Mouse (Mus musculus): ENCODE measurements around the gene Srrm3. TPM values are rescaled to one million over a fixed set of nuclear protein-coding genes. Genes with fewer than 3 reads are reported as not detected.

Gene Srrm3
- total RNA-seq, 2 experiments from 2014 or later = 0.08 to 0.12 TPM

DNA sequence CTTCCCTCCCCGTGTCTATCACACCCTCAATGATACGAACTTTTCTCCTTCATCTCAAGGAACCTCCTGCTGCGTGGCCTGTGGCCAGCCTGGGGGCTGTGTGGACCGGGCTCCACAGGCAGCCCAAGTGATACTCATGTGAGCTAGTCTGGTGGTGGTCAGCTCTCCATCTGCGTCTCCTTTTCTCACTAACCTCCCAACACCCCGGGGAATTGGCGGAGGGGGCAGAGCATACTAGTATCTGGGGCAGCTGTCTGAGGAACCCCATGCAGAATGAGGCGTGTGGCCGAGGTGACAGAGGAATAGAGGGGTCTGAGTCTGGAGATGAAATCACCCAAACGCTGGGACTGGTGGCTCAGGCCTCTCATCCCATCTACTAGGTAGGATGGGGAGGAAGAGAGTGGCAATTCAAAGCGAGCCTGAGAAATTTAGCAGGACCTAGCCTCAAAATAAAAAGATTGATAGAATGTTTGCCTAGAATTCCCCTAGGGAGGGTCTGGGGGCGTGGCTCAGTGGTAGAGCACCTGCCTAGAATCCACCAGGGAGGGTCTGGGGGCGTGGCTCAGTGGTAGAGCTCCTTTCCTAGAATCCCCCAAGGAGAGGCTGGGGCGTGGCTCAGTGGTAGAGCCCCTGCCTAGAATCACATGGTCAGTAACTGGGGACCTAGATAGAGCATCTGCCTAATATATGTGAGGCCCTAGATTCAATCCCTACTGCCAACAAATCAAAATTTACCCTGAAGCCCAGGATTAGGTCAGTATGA is 63.2 kb downstream of the Srrm3 start:
- no peak for DNase-seq (ENCODE audit: low spot score in 2 of 2)

DNA sequence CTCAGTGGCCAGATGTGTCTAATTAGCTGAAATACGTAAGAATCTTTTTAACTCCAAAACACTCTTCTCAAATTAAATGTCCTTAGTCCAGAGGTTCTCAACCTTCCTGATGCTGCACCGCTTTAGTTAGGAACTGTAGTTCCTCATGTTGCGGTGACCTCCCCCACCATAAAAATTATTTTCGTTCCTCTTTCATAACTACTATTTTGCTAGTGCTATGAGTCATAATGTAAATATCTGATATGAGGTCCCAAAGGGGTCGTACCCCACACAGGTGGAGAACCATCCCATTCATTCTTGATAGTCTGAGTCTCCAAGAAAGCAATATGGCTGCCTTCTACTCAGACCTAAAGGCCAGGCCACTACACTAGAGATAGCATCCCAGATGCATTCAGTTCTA is 63.8 kb downstream of the Srrm3 start:
- DNase-seq (ENCODE audit: low spot score in 2 of 2) = no peak

DNA sequence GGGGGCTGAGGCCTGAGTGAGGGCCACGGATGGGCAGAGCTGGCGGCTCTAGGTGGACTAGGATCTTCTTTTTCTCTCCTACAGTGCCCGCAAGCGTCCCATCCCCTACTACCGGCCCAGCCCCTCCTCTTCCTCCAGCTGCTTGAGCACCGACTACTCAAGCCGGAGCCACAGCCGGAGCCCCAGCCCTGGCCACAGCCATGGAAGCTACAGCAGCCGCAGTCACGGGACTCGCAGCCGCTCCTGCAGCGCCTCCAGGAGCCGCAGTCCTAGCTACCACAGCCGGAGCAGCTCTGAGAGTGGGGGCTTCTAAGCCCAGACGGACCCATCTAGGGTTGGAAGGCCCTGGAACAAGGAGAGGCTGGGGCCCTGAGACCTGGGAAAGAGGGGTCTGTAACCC is 66.3 kb downstream of the Srrm3 start:
- DNase-seq (ENCODE audit: low spot score in 2 of 2) = no peak

DNA sequence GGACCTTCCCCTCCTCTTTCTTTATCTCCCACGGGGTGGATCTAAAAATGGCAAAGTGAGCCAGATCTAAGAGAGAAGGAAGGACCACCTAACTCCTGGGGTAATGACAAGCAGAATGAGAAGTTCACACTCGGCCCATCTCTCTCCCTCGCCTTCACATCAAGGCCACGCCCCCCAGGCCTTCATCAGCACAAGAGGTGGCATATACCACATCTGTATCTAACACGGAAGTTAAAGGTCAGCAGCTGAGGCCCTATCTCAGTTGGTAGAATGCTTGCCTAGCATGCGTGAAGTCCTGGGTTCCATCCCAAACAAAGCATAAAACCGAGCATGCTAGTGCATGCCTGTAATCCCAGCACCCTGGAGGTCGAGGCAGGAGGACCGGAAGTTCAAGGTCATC is 67.1 kb downstream of the Srrm3 start:
- DNase-seq (ENCODE audit: low spot score in 2 of 2) = no peak

DNA sequence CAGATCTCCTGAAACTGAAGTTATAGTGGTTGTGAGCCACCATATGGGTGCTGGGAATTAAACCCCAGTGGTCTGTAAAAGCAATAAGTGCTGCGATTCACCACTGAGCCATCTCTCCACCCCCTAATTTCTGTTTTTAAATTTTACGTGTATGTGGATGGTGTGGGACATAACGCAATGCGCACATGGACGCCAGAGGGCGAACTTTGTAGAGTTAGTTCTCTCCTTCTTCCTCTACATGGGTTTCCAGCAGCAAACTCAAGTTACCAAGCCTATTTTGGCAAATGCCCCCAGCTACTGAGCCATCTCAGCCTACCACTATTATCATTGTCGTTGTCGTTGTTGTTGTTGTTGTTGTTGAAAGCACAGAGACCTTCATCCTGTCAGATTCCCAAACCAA is 70.5 kb downstream of the Srrm3 start:
- DNase-seq (ENCODE audit: low spot score in 2 of 2) = peak in 1 of 2 experiments; percentile 72

DNA sequence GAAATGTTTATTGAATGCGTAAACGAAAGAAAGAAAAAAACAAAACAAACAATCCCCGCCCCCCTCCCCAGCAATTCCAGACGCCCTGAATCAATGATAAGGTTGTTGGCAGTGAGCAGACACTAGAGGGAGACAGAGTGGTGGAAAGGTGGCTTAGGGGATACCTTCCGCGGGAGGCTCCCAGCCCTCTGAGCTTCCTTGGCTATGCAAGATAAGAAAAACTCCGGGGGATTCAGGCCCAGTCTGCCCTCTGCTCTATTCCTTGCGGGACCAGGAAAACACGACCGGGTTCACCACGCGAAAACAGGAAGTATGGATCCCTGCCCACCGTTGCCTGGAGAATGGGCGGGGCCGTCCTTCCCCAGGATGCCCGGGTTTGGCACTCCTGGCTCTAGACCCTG is 71.1 kb downstream of the Srrm3 start:
- DNase-seq (ENCODE audit: low spot score in 2 of 2) = peak in 1 of 2 experiments; percentile 37

DNA sequence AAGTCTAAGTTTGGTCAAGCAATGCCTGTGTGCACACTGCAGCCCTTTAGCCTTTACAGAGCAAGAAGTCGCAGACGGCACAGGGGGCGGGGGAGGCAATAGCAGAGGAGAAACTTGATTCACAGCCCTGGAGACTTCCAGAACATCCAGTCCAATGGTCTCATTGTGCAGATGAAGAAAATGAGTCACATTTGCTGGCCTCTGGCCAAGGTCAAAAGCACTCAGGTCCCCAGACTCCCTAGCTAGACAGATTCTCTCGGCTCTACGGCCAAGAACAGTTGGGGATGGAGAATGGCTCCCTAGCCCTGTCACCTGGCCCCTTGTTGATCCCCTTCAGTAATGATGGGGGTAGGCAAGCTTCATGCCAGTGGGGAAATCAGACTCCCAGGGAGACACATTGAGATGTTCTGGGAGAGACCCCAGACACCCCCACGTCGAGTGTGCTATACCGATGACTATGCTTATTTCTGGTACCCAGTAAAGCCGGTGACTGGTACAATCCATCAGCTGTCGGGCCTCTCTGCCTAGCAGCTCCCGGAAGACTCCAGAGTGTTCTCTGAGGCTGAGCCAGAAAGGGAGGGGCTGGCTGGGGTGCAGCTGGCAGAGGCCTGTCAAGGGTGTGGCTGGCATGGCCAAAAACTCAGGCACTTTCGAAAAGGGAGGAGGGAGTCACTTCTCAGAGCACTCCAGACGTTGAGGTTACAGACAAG is 72.9 kb downstream of the Srrm3 start:
- DNase-seq (ENCODE audit: low spot score in 2 of 2) = peak in 1 of 2 experiments; percentile 75

DNA sequence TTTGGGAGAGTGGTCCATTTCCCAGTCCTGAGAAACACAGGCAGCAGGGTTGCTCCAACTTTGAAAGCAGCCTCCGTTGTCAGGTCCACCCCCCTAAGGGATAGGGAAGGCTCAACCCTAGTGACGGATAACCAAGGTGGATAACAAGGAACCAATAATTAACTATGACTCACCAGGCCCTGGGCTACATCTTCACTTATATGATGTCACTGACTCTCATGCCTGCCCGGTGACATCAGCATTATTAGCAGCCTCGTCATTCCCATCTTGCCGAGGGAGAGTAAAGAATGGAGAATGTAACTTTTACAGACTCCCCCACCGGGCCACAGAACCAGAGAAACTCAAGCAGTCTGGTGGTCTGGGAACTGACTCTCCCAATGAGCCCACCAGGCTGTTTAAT is 78.0 kb downstream of the Srrm3 start:
- DNase-seq (ENCODE audit: low spot score in 2 of 2) = no peak

DNA sequence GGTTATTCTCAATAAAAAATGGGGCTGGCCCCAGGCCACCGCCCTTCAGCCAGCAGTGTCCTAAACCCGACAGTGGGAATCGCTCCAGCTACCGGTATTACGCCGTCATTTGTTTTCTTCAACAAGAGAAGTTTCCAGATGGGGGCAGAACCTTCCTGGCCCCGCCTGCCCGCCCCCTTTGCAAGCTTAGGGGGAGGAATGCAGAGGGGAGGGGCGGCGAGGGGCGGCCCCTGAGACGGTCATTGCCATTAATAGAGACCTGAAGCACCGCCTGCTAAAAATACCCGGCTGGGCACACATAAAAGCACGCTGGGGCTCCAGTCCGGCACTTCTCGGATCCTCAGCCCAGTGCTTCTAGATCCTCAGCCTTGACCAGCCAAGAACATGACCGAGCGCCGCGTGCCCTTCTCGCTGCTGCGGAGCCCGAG is 81.0 kb downstream of the Srrm3 start, which contains the start of gene Hspb1:
Gene Hspb1, plus strand, starts transcription at position 245 of the 428 bp plus-strand sequence.
- DNase-seq (ENCODE audit: low spot score in 2 of 2) = peak; percentile 41 to 69

DNA sequence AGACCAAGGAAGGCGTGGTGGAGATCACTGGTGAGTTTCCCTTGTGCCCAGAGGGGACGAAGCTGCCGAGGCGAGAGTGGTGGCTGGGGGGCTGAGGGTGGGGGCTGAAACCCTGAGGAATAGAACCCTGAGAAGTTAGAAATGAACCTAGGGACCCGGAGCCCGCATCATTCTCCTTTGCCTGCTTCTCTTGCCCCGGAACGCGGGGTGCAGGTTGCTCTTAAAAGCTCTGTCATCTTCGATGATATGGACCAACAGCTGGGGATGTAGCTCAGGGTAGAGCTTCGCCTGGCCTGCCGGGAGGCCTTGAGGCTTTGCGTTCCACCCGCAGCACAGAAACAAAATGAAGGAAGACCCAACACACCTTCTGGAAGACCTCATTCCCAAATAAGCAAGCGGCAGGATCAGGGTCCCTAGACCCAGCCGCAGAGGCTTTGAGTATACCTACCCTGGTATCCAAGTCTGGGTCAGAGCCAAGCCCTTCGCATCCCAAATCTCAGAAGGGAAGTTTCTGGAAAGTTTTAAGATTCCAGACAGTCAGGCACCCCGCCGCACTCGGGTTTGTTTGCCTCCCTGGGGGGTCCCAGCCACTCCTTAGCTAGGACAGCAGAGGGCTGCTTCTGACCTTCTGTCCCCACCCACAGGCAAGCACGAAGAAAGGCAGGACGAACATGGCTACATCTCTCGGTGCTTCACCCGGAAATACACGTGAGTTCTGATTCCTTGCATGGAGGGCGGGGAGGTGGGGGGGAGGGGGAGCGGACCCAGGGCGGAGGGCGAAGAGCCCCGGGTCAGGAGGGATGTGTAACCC is 81.9 kb downstream of the Srrm3 start:
- no peak for DNase-seq (ENCODE audit: low spot score in 2 of 2)

DNA sequence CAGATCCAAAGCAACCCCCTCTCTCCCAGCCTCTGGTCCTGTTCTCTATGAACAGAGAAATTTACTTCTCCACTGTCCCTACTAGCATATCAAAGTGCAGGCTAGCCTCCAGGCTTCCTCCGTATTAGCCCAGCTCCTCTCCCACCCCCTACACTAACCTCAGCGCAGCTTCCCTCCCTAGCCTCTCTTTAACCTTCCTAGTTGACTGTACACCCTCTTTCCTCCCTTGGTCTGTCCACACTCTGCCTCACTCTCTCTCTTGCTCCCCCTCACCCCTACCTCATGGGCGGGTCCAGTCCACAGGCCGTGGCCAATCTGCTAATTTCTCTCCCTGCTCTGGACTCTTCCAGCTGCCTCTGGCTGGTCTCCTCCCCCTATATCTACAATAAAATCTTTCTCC is 83.6 kb downstream of the Srrm3 start:
- no peak for DNase-seq (ENCODE audit: low spot score in 2 of 2)

DNA sequence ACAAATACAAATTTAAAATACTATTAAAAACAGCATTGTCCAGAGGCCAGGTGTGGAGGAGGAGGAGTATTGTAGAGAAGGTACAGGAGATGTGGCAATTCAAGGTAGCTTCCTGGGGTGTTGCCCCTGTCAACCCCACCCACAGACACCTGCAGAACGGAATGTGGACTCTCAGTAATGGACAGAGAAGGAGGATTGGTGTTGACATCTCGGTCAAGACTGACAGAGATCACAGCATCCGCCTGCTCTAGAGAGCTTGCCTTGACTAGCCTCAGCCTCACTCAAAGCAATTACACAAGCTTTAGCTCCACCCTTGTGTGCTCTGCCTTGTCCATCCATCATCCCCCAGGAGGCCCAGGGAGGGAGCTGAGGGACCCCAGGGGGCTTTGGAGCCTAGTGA is 84.2 kb downstream of the Srrm3 start:
- DNase-seq (ENCODE audit: low spot score in 2 of 2) = no peak

DNA sequence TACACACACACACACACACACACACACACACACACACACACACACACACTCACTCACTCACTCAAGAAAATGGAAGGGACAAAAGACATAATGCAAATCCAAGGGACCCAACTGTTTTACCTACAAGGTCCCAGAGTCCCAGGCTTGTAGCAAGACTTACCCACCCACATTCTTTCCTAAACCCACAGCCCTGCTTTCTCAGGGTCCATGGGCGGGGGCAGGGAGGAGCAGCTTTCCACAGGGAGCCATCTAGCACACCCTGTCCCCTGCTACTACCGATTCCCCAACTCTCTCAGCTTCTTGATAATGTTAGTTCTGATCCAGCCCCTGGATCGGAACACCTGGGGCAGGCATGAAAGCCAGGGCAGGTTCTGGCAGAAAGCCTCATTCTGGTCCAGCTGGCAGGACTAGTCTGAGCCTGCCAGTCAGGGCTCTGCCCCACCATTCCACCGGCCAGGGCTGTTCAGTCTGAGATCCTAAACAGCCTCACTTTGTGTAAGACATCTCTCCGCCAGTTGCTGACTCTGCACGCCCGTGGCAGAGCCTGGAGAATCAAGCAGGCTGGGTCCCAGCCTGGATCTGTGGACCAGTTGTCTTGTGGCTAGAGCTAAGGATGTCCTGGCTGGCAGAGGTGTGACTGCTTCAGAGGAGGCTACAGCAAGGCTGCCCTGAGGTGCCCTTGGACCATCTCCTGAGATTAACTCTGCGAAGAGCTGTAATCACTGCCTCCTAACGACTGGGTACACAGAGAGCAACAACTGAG is 86.1 kb downstream of the Srrm3 start:
- no peak for DNase-seq (ENCODE audit: low spot score in 2 of 2)

DNA sequence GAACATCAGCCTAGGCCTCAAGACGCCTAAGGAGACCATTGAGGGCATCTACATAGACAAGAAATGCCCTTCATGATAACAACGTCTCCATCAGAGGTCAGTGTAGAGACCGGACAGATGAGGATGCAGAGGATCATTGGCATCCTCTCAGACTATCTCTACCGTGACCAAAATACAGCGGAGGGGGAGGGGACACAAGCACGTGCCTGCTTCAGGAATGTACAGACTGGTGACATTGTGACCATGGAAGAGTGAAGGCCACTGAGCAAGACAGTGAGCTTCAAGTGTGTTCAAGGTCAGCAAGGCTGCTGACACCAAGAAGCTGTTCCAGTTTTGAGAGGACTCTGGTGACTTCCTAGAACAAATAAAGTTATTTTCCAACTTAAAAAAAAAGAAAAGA is 88.3 kb downstream of the Srrm3 start:
- no peak for DNase-seq (ENCODE audit: low spot score in 2 of 2)

DNA sequence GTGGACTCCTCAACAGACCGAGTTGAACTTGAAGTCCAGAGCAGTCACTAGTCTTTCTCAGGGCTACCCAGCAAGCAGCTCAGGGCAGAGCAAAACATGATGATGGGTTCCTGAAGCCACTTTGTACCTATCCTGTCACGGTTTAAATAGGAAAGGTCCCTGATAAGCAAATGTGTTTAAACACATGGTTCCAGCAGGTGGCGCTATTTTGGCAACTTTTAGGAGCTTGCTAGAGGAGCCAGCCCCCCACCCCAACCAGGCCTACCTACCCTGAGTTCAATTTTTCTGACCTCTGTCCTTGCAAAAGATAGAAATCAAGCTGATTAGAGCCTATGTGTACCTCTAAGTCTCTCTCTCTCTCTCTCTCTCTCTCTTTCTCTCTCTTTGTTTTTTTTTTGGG is 91.3 kb downstream of the Srrm3 start:
- peak in 1 of 2 experiments; percentile 53 for DNase-seq (ENCODE audit: low spot score in 2 of 2)

DNA sequence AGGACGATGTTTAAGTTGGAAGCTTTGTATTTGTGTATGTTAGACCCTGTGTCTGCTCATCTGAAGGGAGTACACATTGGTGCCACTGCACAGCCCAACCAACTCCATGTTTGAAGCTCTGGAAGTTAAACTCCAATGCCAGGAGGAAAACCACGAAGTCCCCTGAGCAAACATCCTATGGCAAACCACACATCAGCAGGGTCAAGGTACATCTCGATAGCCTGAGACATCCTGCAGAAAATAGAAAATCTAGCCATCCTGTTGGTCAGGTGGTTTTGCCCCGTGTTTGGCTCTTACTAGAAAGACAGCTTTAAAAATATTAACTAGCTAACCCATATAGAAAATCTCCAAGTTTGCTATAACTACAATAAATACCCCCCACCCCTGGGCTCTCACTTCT is 92.3 kb downstream of the Srrm3 start:
- DNase-seq (ENCODE audit: low spot score in 2 of 2) = no peak

DNA sequence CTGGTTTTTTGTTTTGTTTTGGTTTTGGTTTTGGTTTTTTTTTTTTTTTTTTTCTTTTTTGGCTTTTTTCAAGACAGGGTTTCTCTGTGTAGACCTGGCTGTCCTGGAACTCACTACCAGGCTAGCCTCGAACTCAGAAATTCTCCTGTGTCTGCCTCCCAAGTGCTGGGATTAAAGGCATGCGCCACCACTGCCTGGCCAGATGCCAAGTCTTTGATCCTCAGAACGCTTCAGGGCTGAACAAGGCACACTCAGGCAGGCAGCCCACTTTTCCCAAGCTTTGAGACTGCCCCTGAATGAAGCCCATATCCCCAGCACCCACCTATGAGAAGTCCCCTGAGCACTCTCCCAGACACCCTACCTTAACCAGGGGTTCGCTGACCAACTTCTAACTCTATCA is 93.1 kb downstream of the Srrm3 start:
- no peak for DNase-seq (ENCODE audit: low spot score in 2 of 2)

DNA sequence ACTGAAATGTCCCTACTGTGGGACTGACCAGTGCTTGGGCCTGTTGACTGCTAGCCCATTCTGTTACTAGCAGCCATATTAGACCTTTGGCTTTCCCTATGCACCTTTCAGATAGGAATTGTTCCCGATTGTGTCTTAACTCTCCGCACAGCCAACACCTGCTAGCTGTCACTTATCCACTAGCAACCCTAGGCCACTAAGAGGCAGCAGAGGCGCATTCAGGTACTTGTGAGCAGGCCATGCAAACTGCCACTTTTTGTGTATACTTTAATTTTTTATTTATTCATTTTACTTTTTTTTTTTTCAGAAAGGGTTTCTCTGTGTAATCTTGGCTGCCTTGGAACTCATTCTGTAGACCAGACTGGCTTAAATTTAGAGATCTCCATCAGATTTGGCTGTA is 94.0 kb downstream of the Srrm3 start:
- no peak for DNase-seq (ENCODE audit: low spot score in 2 of 2)

DNA sequence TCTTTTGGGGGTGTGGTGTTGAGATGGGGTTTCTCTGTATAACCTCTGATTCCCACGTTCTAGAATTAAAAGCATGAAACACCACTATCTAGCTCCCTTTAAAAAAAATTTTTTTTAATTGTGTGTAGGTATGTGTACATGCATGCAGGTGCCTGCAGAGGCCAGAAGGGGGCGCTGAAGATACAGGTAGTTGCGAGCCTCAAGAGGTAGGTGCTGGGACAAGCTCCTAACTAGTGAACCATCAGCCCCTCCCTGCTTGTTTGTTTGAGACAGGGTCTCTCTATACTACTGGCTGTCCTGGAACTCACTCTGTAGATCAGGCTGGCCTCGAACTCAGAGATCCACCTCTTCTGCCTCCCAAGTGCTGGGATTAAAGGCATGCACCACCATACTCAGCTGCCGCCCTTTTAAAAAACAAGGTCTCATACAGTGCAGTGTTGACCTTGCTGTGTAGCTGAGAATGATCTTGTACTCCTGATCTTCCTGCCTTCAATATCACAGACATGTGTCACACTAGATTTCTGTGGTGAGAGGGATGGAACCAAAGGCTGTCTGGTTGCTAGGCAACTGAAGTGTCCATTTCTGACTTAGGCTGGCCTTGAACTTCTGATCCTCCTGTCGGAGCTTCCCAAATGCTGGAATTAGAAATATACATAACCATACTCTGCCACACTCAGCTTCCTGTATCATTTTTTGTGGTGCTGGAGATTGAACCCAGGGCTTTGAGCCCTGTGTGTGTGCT is 94.8 kb downstream of the Srrm3 start:
- DNase-seq (ENCODE audit: low spot score in 2 of 2) = no peak

DNA sequence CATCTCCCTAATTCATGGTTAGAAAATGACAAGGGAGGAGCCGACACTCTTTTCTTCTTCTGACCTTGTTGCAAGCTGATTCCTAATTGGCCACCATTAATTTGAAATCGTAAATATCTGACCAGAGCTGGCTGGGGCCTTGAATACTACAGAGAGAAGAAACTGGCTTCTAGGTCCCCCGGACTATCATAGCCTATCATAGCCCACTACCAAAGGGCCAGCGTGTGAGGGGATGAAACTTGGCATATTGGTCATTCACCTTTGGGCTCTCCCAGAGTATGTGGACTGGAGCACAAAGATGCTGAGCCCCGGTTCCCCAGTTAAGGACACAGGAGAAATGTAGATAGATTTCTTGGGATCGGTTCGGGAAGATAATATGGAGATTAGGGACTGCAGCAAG is 96.4 kb downstream of the Srrm3 start:
- DNase-seq (ENCODE audit: low spot score in 2 of 2) = no peak
